ENCODE assay signal across 22 mouse cellular contexts in genomic region chr4:30270000-30270399, GRCm38 (mm10).
DNase-seq lines count a peak whose midpoint lies in the region; ATAC-seq and TF ChIP-seq lines count a peak whose summit lies in the region.
"Had no signal": no experiment of that assay in that cellular context is flagged by ENCODE, and none has a peak within 500 bp of the region (broad histone marks: within the 10 kb centered on the region; RNA-seq: fewer than 3 reads in every experiment).

No protein-coding gene starts in this region.

- H3K36me3 ChIP-seq in forebrain, postnatal 0 days (ENCODE audit: insufficient read depth), result no peaks in the 10 kb centered on the region
- H3K36me3 ChIP-seq in forebrain, embryonic 12.5 days (replicated peaks), result no peaks in the 10 kb centered on the region
- no peaks in the 10 kb centered on the region for H3K36me3 ChIP-seq in lung, postnatal 0 days (ENCODE audit: insufficient read depth, low read length)
- H3K36me3 ChIP-seq: embryonic facial prominence, embryonic 13.5 days; forebrain, embryonic 10.5 days; hindbrain, embryonic 12.5 days; hindbrain, embryonic 15.5 days had no signal

- H3K9me3 ChIP-seq in forebrain, postnatal 0 days (ENCODE audit: low read length), result no peaks in the 10 kb centered on the region
- no peaks in the 10 kb centered on the region for H3K9me3 ChIP-seq in forebrain, embryonic 12.5 days
- H3K9me3 ChIP-seq in lung, postnatal 0 days (ENCODE audit: low read length), result no peaks in the 10 kb centered on the region
- H3K9me3 ChIP-seq: embryonic facial prominence, embryonic 13.5 days; forebrain, embryonic 10.5 days; hindbrain, embryonic 12.5 days; hindbrain, embryonic 15.5 days had no signal

- no peak for TF ChIP-seq EP300 in lung, postnatal 0 days (IDR thresholded peaks at IDR 0.05)

- no peaks in the 10 kb centered on the region for H3K27me3 ChIP-seq in forebrain, postnatal 0 days (ENCODE audit: insufficient read depth, low read length)
- no peaks in the 10 kb centered on the region for H3K27me3 ChIP-seq in forebrain, embryonic 12.5 days
- no peaks in the 10 kb centered on the region for H3K27me3 ChIP-seq in lung, postnatal 0 days (replicated peaks; ENCODE audit: insufficient read depth, low read length)
- H3K27me3 ChIP-seq: embryonic facial prominence, embryonic 13.5 days; hindbrain, embryonic 12.5 days; hindbrain, embryonic 15.5 days had no signal

- no peak overlapping the region for H3K9ac ChIP-seq in forebrain, postnatal 0 days
- H3K9ac ChIP-seq in forebrain, embryonic 12.5 days, result no peak overlapping the region
- H3K9ac ChIP-seq in lung, postnatal 0 days (replicated peaks; ENCODE audit: low read depth), result no peak overlapping the region
- H3K9ac ChIP-seq: embryonic facial prominence, embryonic 13.5 days; hindbrain, embryonic 12.5 days; hindbrain, embryonic 15.5 days had no signal

- no peaks in the 10 kb centered on the region for H3K4me1 ChIP-seq in forebrain, postnatal 0 days (ENCODE audit: insufficient read depth)
- no peaks in the 10 kb centered on the region for H3K4me1 ChIP-seq in forebrain, embryonic 12.5 days
- no peaks in the 10 kb centered on the region for H3K4me1 ChIP-seq in lung, postnatal 0 days (ENCODE audit: insufficient read depth, low read depth, low read length)
- H3K4me1 ChIP-seq: embryonic facial prominence, embryonic 13.5 days; forebrain, embryonic 10.5 days; hindbrain, embryonic 12.5 days; hindbrain, embryonic 15.5 days had no signal

- H3K27ac ChIP-seq in forebrain, postnatal 0 days (ENCODE audit: low read depth, low read length), result no peak overlapping the region
- no peak overlapping the region for H3K27ac ChIP-seq in forebrain, embryonic 12.5 days
- H3K27ac ChIP-seq in lung, postnatal 0 days (ENCODE audit: low read length), result no peak overlapping the region
- H3K27ac ChIP-seq: embryonic facial prominence, embryonic 13.5 days; forebrain, embryonic 10.5 days; gastrocnemius, adult 2 months; hindbrain, embryonic 12.5 days; hindbrain, embryonic 15.5 days had no signal

- no peak overlapping the region for H3K4me2 ChIP-seq in forebrain, postnatal 0 days (ENCODE audit: low read depth)
- no peak overlapping the region for H3K4me2 ChIP-seq in forebrain, embryonic 12.5 days
- H3K4me2 ChIP-seq in lung, postnatal 0 days (replicated peaks; ENCODE audit: low read depth, low read length), result no peak overlapping the region
- H3K4me2 ChIP-seq: embryonic facial prominence, embryonic 13.5 days; heart, embryonic 11.5 days; hindbrain, embryonic 12.5 days; hindbrain, embryonic 15.5 days had no signal

- H3K4me3 ChIP-seq in forebrain, postnatal 0 days (ENCODE audit: low read depth, low read length), result no peak overlapping the region
- no peak overlapping the region for H3K4me3 ChIP-seq in forebrain, embryonic 12.5 days (replicated peaks)
- H3K4me3 ChIP-seq in lung, postnatal 0 days (ENCODE audit: low read depth, low read length), result no peak overlapping the region
- H3K4me3 ChIP-seq: embryonic facial prominence, embryonic 13.5 days; forebrain, embryonic 10.5 days; gastrocnemius, adult 2 months; hindbrain, embryonic 12.5 days; hindbrain, embryonic 15.5 days had no signal

- no peak for ATAC-seq in forebrain, postnatal 0 days
- no peak for ATAC-seq in forebrain, embryonic 12.5 days (ENCODE audit: low FRiP score)
- ATAC-seq in lung, postnatal 0 days, result no peak
- ATAC-seq: CD4-positive, CD25-positive, alpha-beta regulatory T cell, adult 4 months; forebrain, embryonic 16.5 days; intestine, postnatal 0 days had no signal

- TF ChIP-seq CTCF in forebrain, postnatal 0 days (IDR thresholded peaks at IDR 0.05; ENCODE audit: low read depth), result no peak
- TF ChIP-seq CTCF in lung, postnatal 0 days (IDR thresholded peaks at IDR 0.05), result no peak

- DNase-seq in forebrain, postnatal 0 days, result peak; percentile 24
- peak; percentile 15 for DNase-seq in lung, postnatal 0 days (ENCODE audit: low spot score)
- DNase-seq in lung, postnatal 10 days, result no peak
- DNase-seq in brain, embryonic 18.5 days (ENCODE audit: low read depth, low spot score), result peak; percentile 14
- no peak for DNase-seq in adrenal gland, postnatal 14 days
- DNase-seq: adrenal gland, adult 8-10 months; adrenal gland, postnatal 36 days; cerebellum, adult 18-20 months; cerebellum, adult 9-11 months; cerebellum, postnatal 25 days; gastrocnemius, adult 2 months; gastrocnemius, postnatal 14 days; heart, adult 11 months had no signal

Comparison
In these comparisons a context has a peak if more than half of its experiments do, and no peak if none do; other contexts are left out.
1. DNase-seq: peak in forebrain, postnatal 0 days (single experiment), lung, postnatal 0 days (single experiment) and brain, embryonic 18.5 days (single experiment); none in lung, postnatal 10 days (single experiment) and adrenal gland, postnatal 14 days (single experiment).